Mouse (Mus musculus): ENCODE results near the gene Cryba2.

Cryba2 gene

DNA sequence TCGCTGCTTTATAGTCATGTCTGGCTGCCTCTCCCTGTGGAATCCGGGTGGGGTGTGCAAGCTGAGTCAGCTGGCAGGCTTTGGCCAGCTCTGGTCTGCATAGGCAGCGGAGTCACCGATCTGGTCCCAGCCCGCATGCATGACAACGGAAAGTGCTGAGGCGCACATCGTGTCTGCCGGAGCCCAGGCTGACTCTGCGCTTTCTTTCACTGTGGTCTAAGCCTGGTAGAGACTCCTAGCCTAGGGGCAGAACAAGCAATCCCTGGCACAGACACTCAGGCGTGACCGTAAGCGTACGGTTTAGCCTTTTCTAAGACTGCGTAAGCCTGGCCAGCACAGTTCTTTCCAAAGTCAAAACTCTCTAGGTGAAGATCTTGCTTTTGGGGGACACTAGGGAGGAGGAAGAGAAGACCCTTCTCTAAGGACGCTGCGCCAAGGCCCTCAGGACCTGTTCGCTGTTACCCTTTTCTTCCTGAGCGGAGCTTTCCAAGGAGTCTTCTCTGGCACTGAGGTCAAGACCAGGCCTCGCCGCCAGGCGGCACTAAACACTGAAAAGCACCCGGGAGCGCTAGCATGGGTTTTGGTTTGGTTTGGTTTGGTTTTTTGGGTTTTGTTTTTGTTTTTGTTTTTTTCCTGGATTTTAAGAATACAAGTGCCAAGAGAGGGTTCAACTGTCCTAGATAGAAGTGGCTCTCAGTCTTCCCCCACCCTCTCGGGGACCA is at the start of gene Cryba2:
Cryba2 (minus strand) TSS at position 10 of the 722 bp plus-strand sequence.
- peak; percentile 64 for DNase-seq

DNA sequence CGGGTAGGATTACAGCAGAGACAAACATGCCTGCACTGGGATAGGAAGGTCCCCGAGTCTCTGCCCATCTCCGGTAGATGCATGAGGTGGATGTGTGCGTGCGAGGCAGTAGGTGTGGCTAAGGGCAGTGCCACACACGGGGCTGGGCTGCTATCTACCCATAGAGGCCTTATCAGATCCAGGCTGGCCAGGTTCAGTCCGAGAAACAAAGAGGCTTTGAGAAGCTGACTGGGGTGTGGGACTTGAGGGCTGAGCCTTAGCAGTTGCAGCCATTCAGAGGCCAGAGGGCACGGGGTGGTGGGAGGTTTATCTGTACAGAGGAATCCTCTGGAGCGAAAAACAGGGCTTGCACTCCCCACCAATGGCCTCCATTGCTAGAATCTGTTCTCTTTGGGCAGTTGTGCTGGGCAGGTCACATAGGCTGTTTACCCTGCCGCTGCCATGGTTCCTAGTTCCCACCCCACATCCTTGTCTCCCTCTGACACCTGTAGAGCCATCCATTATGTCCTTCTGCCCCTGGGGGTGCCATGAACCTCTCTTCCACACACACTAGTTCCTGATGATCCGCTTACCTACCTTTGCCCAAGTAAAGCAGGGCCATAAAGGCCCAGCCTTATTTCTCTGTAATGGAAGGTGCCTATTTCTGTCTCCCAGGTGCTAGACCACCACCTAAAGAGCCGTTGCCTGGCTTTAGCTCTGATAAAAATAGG is 48.9 kb upstream of the Cryba2 start:
- DNase-seq = no peak

DNA sequence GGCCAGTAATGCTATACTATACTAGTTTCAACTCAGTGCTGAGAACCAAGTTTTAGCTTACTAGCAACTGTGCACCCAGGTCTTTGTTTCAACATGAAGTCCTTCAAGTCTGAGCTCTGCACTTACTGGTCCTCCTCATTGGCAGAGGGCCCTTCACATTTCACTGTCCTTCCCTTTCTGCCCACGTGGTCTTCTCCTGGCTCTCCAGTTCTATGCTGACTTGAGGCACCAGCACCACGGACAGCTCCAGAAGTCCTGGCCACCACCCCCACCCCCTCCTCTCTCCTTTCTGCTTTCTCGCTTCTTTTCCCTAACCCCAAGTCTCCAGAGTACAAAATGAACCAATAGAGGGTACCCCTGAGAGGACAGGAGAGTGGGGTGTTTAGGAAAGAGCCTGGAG is 46.8 kb upstream of the Cryba2 start:
- no peak for DNase-seq

DNA sequence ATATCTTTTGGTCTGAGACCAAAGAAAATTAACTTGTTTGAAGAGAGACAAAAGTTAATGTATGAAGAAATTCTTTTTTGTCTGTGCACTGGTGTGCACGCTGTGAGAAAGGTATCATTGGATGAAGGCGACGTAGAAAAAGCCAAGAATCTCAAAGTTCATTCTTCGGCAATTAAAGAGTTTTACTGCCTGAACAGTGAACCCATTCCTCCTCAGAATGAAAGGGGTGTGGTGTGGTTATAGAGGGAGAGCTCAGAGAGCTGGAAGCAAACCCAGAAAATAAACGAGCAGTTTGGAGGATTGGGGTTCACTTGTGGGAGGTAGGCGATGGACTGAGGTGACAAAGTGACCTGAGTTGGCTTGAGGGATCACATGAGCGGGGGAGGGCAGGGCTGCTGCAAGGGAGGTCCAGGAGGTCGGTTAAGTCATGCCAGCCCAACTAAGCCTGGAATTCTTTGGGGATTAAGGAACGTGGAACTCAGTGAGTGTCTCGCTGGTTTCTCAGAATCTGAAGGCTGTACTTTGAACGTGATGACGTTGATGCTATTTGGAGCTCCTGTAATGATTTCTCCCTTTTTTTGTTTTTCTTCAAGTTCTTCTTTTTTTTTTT is 43.4 kb upstream of the Cryba2 start:
- DNase-seq = peak; percentile 86

DNA sequence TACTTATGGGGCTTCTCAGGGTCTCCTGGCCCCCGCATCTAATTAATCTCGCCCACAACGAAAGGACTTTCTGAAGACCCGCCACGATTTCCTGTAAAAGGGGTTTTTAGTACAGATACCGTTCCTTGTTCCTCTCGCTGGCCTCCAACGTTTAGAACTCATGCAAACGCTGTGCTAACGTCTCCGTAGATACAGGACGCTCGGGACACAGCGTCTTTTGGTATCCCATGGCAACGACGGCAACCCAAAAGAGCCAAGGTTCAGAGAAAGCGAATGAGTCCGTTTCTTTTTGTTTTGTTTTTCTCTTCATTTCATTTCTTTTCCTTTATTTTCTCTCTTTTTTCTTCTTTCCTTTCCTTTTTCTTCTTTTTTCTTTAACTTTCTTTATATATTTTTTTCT is 42.5 kb upstream of the Cryba2 start, which contains the start of gene Cfap65:
Cfap65 (minus strand) TSS at position 198 of the 400 bp plus-strand sequence.
- DNase-seq = peak; percentile 81

DNA sequence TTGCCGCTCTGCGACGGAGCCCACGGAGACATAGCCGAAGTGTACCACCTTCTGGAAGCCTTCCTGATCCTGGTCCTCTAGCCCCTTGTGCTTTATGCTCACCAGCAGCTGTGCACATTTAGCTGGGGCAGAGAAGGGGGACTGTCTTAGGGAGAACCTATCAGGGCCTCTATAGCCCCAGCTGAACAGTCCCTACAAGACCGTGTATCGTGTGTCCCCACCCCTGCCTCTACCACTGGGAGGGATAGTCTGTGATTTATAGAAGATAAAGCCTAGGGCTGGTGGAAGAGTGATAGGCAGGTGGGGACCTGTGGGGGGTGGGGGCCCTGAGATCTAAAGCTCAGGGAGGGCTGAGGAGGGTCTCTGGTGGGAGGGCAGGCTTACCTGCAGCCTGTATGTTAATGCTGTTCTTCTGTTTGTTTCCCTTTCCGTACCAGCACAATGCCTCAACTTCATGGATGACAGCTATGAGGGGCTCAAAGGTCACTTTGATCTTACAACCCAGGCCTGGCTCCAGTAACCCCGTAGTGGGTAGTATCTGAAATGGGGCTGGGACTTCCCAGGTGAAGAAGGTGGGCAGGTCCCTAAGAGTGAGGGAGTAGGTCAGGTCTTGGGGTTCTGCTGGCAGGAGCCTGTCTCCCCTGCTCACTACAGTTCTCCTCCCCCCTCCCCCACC is 34.8 kb upstream of the Cryba2 start:
- DNase-seq = no peak

DNA sequence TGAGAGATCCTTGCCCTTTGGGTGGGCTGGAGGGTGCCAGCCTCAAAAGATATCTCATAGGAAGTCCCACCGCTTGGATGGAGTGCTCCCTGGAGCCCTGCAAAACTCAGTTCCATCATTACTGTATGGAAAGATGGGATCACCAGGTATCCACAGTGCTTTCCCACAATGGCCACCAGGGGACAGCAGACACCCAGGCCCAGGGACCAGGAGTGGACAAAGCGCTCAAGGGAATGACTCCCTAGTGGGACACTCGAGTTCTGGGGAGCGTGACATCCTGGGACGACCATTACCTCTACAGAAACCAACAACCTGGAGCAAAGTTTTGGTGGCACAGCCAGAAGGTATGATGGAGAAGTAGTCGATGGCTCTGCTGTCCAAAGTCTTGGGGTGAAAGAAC is 33.8 kb upstream of the Cryba2 start:
- peak; percentile 76 for DNase-seq

DNA sequence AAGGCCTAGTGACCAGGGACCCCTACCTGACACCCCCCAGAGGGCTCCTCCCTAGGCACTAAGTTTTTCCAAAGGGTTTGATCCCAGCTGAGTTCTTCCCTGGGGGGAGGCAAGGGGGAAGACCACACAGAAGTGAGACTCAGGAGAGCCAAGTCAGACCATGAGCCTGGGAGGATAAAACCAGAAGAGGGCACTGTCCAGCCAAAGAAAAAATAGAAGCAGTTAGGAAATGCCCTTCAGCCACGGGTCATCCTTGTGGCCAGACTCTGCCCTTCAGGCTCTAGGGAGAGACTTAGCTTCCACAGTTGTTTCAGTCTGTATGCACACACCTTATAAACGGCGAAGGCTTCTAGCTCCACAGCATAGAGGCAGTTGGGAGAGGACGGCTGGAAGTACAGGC is 31.5 kb upstream of the Cryba2 start:
- DNase-seq = peak; percentile 60

DNA sequence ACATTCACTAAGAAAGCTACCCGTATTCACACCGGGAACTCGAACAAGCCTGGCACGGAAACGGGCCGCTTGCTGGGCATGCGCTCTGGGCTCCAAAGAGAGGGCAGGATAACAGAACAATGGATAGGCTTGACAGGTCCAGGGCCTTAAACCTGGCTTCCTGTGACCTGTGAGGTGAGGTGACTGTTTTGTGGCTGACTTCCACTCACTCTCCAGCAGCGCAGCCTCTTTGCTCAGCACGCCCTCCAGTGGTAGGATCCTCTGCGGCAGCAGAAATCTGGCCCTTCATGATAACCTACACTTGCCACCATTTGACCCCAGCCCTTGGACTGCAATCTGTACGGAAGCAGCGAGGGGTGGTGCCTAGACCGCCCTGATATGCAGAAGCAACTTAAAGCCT is 22.8 kb upstream of the Cryba2 start:
- DNase-seq = peak; percentile 38

DNA sequence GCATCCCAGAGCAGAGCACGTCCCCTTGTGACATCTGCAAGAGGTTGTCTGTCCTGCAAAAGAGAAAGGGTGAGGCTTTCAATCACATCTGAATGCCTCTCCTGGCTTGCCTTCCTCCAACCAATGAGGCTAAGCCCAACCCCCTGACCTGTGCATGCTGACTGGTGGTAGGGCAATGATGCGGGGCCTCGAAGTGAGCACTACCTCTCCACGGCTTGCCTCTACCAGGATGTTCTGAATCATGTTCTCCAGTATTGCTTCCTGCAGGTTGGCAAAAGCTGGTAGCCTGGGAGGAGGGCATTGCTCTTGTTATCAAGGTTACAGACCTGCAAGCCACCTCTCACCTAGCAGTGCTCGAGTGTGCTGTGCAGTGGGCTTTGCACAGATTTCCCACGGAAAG is 9.2 kb upstream of the Cryba2 start:
- DNase-seq = no peak

DNA sequence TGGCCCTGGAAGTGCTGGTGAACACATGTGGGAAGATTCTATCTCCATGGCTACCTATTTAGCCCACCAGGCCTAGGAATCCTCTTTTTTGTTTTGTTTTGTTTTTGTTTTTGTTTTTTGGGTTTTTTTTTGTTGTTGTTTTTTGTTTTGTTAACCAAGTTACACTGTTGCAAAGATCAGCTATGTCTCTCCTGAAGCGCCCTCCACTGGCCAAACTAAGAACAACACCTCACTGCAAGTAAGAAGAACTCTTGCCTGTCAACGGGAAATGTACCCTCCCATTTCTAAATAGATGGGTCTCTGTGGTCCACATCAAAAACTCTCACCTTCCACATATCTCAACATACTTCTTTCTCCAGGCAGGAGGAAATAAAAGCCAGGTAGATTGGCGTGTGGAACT is 8.7 kb upstream of the Cryba2 start:
- DNase-seq = peak; percentile 67

DNA sequence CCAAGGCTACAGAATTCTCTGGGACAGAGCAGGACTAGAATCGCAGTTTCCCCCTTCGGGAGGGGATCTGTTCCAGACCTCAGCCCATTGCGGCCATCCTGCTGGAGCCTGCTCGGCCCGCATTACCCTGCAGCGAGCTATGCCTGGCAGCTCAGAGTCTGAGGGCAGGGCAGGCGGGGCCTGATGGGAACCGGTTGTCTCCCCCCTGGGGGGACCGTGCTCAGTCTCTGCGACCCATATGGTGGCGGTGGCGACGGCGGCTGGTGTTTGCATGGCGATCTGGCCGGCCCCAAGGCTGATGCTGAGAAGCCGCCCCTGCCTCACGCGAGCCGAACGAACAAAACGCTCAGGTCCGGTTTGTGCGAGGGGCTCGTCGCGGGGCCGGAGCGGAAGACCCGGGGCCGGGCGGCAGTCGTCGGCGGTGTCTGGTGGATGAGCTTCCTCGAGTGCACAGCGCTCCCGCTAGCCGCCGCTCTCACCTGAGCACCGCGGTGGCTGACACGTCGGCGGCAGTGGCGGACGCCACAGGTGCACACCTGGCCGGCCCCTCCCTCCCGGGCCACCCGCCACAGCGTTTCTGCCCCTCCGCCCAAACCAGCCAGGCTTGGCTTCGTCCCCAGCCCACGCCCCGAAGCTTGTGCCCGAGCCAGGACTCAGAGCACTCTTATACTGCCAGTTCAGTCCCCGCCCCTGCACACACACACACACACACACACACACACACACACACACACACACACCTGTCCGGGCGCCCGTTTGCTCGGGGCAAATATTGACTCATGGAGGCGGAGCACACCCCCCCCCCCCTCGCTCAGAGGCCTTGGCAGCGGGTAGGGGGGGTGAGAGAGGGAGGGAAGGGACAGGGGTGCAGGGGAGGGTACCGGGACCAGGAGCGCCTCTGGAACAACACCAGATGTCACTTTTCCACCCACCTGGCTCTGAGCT is 7.7 kb upstream of the Cryba2 start:
- DNase-seq = peak; percentile 39

DNA sequence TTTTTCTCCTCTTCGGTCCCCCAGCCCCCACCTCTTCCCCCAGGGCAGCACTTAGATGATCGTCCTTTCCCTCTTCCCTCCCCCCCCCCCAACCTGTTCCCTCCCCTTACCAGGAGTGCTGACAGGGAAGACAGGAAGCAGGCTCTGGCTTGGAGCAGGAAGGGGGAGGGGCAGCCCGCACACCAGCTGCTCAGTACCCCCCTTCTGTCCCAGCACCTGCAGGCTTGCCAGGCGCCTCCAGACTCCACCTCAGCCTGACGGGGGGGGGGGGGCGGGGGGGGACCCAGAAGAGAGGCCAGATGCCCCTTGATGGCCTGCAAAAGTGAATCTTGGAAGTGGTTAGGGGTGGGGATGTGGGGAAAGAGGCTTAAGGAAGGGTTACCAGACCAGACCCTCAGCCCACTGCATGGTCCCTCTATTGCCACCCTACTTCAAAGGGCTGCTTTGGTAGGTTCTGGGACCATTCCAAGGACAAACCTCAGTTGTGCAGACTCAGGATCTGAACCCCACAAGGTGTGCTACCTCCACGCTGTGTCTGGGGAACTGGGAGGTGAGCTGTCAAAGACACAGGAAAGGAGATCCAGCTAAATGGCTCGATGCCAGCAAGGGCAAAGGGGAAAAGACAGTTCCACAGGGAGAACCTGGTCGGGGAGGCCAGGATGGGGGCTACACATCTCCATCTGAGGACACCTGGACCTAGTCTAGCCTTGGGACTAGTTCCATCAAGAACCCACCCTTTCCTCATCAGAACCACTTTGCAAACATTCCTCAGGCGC is 5.9 kb upstream of the Cryba2 start:
- DNase-seq = no peak

DNA sequence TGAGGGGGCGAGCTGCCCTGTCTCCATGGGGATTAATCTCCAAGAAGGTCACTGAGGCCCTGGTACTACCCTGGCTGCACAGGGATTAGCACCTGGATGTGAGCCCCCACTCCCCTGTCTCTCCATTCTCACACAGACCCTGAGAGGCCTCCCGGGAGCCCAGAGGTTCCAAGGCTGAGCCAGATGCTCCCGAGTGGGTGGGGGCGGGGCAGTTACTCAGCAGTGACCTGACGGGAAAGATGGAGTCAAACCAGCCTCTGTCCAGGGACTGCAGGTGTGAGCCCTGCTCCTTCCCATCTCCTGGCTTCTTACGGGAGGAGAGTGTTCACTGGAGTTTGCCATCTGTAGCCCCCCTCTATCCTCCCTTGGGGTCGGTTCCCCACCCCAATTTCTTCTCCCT is 5.0 kb upstream of the Cryba2 start:
- no peak for DNase-seq

DNA sequence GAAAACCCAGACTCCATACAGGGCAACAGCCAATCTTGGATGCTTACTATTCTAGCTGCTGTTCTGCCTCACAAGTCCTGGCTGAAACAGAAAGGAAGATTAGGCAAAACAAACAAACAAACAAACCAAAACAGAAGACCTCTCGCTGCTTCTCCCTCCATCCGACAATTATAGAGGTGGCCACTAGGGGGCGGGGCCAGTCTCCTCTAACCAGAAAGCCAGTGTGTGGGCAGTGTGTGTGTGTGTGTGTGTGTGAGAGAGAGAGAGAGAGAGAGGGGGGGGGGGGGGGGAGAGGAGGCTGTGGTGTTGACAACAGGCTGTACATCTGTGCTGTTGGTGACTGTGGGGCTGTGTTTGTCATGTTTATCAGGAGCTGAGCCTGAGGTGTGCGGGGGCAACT is 2.0 kb upstream of the Cryba2 start:
- DNase-seq = peak; percentile 48

DNA sequence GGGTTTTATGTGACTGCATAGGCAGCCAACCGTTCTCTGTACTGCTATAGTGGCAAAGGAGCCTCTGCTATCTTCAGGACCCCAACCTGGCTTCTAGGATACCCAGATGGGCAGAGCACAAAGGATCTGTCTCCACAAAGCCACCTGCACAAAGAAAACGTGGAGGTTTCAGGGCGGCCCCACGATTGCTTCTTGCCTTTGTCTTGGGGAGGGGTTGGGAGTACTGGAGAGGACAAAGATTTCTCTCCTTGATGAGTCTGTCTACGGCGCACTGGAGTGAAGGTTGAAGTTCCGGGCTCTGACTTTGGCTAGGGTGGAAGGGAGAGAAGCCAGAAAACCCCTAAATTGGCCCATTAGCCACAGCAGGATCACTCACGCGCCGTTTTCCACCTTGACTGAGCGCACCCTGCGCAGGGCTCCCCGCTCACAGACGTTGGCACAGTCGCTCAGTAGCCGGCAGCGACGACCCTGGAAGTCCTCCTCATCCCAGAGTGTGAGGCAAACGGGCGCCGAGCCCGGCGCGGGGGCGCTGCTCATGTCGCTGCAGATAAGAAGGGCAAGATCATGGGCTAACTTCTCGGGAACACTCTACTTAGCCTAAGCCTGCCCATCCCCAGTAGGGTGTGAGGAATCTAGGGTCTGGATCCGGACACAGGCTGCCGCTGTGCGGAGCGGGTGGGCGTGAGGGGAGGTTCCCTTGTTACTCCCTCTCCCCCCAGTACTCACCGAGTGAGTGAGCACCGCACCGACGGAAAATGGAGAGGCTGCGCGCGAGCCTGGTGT is 401 bp downstream of the Cryba2 start:
- DNase-seq = no peak

DNA sequence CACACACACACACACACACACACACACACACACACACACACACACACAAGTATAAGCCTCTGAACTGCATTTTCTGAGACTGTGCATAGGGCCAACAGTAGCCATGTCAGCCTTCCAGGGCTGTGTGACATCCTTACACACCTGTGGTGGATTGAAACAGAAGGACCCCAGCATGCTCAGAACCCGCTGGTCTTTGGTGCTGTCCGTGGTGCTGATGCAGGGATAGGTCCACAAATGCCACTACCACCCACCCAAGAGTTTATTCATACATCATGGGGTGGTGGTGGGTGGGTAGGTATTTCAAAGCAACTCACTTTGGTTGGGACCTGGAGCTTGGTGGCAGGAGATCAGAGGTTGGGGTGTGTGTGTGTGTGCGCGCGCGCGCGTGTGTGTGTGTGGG is 1.4 kb downstream of the Cryba2 start:
- DNase-seq = no peak

DNA sequence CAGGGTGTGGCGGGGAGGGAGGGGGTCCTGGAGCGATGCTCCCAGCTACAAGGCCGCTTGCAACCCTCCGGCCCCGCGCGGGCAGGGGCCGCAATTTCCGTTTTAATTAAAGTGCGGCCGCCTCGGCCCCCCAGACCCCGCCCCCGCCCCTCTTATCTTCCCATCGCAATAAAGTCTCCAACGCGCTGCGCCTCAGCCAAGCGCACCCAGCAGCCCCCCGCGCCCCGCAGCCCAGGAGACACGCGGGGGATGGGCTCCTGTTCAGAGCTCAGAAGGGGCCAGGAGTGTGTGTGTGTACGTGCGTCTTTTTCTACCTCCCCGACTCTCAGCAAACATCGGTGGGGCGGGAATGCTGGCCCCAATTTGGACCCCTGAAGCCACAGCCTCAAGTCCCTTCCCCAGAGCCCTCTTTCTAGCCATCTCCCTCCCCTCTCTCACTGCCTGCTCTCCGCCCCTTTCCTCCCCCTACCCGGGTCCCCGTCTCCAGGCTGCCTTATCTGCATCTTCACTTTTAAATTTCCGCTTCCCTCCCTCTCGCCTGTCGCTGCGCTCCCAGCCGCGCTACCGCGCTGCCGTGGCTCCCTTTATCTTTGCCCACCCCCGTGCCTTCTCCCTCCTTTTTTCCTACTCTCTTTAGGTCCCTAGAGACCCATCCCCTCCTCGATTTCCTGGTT is 7.4 kb downstream of the Cryba2 start, which contains the start of gene Fev:
Fev (minus strand) TSS at position 51 of the 674 bp plus-strand sequence.
- DNase-seq = no peak

DNA sequence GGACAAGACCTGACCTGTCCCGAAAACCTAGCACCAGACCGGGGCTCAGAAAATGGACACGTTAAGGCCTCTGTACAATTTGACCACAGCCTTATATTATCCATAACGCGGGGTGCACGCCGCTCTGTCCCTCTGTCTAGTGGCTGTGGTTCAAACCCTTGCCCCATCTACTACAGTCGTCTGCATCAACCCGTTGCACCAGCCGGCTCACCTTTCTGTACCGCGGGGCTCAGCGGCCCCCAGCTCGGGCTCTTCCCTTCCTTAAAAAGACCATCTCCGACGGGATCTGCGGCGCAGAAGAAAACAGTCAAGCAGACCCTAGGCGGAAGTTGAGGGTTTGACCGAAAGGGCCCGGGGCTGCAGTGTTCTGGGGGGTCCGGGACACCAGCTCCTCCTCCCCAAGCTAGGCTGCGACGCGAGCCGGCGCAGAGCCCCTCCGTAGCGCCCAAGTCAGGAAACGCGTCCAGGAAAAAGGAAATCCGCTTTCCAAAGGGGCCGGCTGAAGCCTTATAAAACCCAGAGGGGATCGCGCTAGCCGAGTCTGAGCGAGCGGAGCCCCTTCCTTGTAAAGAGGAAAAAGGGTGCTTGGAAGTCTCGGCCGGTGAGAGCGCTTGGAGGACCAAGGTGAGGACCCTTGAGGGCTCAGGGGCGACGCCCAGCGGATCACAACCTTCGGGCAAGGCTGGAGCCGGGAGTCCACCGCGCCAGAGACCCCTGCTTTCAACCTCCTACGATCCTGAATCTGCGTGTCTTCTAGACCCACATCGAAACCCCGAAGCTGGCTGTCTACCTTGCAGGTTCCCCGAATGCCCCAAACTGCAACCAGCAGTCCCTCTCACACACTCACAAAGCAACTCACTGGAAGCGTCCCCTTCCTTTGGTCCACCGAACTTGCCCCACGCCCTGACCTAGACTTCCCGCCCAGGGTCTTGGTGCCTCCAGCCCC is 8.5 kb downstream of the Cryba2 start:
- no peak for DNase-seq

Measured in kidney, adult 9 months (tissue).